Mouse (Mus musculus) adrenal gland, postnatal 36 days (tissue): ENCODE results near the gene Rnf227. TPM values are rescaled to one million over a fixed set of nuclear protein-coding genes. Genes with fewer than 3 reads are reported as not detected.

Experiments
- DNase-seq, 2 experiments: peaks; one replicate each; pipeline ENCODE4 v3.0.0; 2021; ENCODE audit warnings: mixed read lengths in 1 of 2
- total RNA-seq, 2 experiments: library from RNA; stranded (reverse); gene quantifications; 2 replicates each; pipeline ENCODE4 v1.2.3; 2021

Gene Rnf227
- total RNA-seq, 2 experiments from 2014 or later, result 4.7 to 6.6 TPM

- no peak for DNase-seq
These were observed 31.3 kb downstream of the Rnf227 start for GRCm38 (mm10) chr11:69371601-69372000.

- peak in 1 of 2 experiments; percentile 41 for DNase-seq
These were observed 32.0 kb downstream of the Rnf227 start for GRCm38 (mm10) chr11:69372056-69372779.

DNA sequence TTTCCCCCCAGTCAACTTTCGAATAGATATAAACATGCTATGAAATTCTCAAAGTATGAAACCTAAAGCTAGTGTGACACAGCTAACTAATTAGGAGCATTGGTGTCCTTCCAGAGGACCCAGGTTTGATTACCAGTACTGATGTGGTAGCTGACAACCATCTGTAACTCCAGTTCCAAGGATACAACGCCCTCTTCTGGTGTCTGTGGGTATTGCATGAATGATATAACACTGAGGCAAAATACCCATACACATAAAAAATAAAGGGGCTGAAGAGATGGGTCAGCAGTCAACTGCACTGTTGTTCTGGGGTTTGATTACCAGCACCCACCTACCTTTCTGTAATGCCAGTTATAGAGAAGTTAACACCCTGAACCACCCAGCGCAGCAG is 32.5 kb downstream of the Rnf227 start:
- no peak for DNase-seq

GRCm38 (mm10) chr11:69373223-69373965 is 33.1 kb downstream of the Rnf227 start:
- no peak for DNase-seq

GRCm38 (mm10) chr11:69375646-69376045 is 35.4 kb downstream of the Rnf227 start:
- no peak for DNase-seq

GRCm38 (mm10) chr11:69377766-69378165 is 37.5 kb downstream of the Rnf227 start:
- no peak for DNase-seq

GRCm38 (mm10) chr11:69379600-69379999 is 39.3 kb downstream of the Rnf227 start:
- no peak for DNase-seq

DNA sequence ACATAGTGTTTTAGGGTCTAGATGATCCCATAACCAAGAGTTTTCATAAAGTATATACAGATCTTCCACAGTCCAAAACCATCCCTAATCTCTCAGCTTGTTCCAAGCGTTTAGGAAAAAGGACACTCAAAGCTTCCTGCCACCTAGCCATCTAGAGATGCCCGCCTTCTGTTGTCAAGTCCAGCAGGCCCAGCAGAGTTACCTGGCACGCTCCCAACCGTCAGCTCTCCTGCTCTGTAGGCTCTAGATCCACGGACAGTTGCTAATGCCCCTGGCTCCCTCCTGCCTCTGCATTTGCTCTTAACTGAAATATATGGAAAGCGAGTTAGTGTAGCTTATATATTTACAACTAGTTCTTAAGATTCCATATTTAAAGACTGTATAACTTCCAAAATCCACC is 41.1 kb downstream of the Rnf227 start:
- DNase-seq, result no peak

DNA sequence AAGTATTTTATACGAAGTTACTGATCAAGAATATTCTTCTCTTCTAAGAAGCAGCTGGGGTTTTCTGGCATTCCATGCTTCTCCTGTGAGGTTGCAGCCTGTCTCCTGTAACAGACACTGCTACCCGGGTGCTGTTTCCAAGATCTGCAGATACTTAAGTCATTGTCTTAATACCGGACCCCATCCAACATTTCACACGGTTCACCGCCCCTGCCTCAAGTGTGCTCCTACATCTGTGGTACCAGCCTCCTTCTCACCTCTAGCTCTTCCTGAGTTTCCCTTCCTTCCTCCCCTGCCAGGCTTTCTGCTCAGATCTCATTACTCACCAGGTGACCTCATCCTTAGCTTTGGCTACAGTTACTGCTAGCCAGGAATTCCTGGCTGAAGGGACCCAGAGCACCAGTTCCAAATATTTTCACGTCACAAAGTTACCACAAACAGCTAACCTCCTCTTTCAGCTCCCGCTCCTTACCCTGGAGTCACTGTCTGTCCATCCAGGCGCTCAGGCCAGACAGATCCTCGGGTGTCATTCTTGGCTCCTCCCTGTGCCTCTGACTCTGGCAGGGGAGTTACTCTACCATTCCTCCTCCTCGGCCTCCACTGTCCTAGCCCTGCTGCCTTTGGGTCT is 42.3 kb downstream of the Rnf227 start:
- DNase-seq, result no peak

DNA sequence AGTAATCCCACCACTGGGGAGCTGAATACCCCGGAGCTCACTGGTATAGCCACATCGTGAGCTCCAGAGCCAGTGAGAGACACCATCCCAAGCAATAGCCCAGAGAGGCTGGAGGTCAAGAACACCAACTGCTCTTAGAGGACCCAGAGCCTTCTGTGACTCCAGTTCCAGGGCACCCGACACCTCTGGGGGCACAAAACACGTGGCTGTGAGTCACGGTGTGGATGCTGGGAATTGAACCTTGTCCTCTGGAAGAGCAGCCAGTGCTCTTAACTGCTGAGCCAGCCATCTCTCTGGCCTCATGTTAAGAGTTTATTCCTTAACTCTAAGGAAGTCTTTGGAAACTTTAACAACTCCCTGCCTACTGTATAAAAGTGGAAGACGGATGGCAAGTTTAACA is 44.7 kb downstream of the Rnf227 start:
- DNase-seq, result no peak

DNA sequence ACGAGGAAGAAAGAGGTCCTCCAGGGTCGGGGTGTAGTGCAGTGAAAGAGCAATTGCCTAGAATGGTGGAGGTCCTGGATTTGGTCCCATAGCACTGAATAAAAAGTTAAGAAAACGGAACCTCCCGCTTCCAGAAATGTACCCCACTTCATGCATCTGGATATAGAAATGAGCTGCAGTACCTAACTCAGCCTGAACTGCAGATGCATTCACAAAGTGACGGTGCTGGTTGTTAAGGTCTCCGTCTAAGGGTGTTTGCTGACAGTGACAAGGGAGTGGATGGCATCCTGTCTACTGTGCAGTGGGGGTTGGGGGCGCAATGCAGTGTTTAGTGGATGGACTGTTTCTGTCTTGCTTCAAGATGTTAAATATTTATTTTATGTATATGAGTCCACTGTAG is 46.5 kb downstream of the Rnf227 start:
- no peak for DNase-seq

GRCm38 (mm10) chr11:69388680-69389079 is 48.4 kb downstream of the Rnf227 start:
- DNase-seq, result no peak

GRCm38 (mm10) chr11:69389531-69390399 is 49.5 kb downstream of the Rnf227 start:
- DNase-seq, result peak; percentile 84 to 91

- DNase-seq, result peak in 1 of 2 experiments; percentile 78
These were observed 50.3 kb downstream of the Rnf227 start for GRCm38 (mm10) chr11:69390400-69391034.

Other genes with a start within 250 kb of the Rnf227 start
- gene Per1, start 245.2 kb upstream of the Rnf227 start, total RNA-seq, result 100 to 1,000 TPM; 112 to 153 TPM
- under 1 TPM; 0.17 to 0.26 TPM for gene Hes7, start 220.1 kb upstream of the Rnf227 start, total RNA-seq
- under 1 TPM; 0.50 to 0.76 TPM for gene 9130213A22Rik, start 217.9 kb upstream of the Rnf227 start, total RNA-seq
- gene Aloxe3, start 214.6 kb upstream of the Rnf227 start, total RNA-seq, result 1 to 10 TPM in 1 of 2 experiments, under 1 TPM in 1; 0.63 to 1.1 TPM
- gene Alox12b, start 183.5 kb upstream of the Rnf227 start, total RNA-seq, result not detected
- not detected for gene Alox8, start 142.6 kb upstream of the Rnf227 start, total RNA-seq
- gene Gucy2e, start 103.4 kb upstream of the Rnf227 start, total RNA-seq, result not detected
- gene Cntrob, start 16.7 kb upstream of the Rnf227 start, total RNA-seq, result 1 to 10 TPM; 5.9 to 7.1 TPM
- 10 to 100 TPM; 62.0 to 79.3 TPM for gene Trappc1, start 16.5 kb upstream of the Rnf227 start, total RNA-seq
- gene Kcnab3, start 14.2 kb upstream of the Rnf227 start, total RNA-seq, result 1 to 10 TPM; 6.1 to 7.8 TPM
- gene Chd3, start 28.9 kb downstream of the Rnf227 start, total RNA-seq, result 100 to 1,000 TPM in 1 of 2 experiments, 10 to 100 TPM in 1; 78.6 to 119 TPM
- gene Naa38, start 55.0 kb downstream of the Rnf227 start, total RNA-seq, result 100 to 1,000 TPM; 132 to 158 TPM
- 10 to 100 TPM; 49.0 to 50.9 TPM for gene Cyb5d1, start 55.2 kb downstream of the Rnf227 start, total RNA-seq
- 10 to 100 TPM; 13.4 to 17.8 TPM for gene Tmem88, start 57.8 kb downstream of the Rnf227 start, total RNA-seq
- gene Kdm6b, start 73.2 kb downstream of the Rnf227 start, total RNA-seq, result 10 to 100 TPM; 31.8 to 48.0 TPM
- under 1 TPM; 0.10 to 0.30 TPM for gene Dnah2, start 208.6 kb downstream of the Rnf227 start, total RNA-seq
- 1 to 10 TPM in 1 of 2 experiments, under 1 TPM in 1; 0.66 to 1.1 TPM for gene Efnb3, start 219.7 kb downstream of the Rnf227 start, total RNA-seq
- gene Wrap53, start 239.8 kb downstream of the Rnf227 start, total RNA-seq, result 1 to 10 TPM; 9.2 to 9.7 TPM
- gene Trp53, start 239.9 kb downstream of the Rnf227 start, total RNA-seq, result 10 to 100 TPM; 63.3 to 64.7 TPM